Mouse (Mus musculus) brain, embryonic 14.5 days (tissue): ENCODE measurements around the gene Dppa5a. TPM values are rescaled to one million over a fixed set of nuclear protein-coding genes. Genes with fewer than 3 reads are reported as not detected.
"Not testable (repeated sequence)": the region's sequence is repeated elsewhere in the genome, so short reads cannot be mapped to it uniquely, and the experiment has no call there.

Experiments used
- DNase-seq: peaks from one replicate; pipeline ENCODE4 v3.0.0-alpha.2; 2011; ENCODE audit warnings: low read depth
- CTCF ChIP-seq: fragments of 200-500 bp; IDR thresholded peaks from 2 replicates; pipeline ENCODE4 v1.5.1; 2012; ENCODE audit warnings: inconsistent platforms, mild to moderate bottlenecking, moderate library complexity, borderline replicate concordance; ENCODE audit not compliant: insufficient read depth, insufficient read length; ENCODE audit errors: extremely low read depth
- POLR2A ChIP-seq: fragments of 200-500 bp; IDR thresholded peaks from 2 replicates; pipeline ENCODE4 v1.6.1; 2012; ENCODE audit warnings: mild to moderate bottlenecking, inconsistent platforms, borderline replicate concordance; ENCODE audit not compliant: poor library complexity, insufficient read depth, insufficient read length, severe bottlenecking; ENCODE audit errors: extremely low read depth
- polyA plus RNA-seq: library from polyadenylated mRNA; depleted of rRNA; stranded (reverse); fragments of >200 nt; gene quantifications from 2 replicates; pipeline ENCODE4 v1.2.3, GENCODE M21; 2012; rRNA removed

The Dppa5a gene
- 4.1 and 4.5 TPM in 2 replicates for polyA plus RNA-seq

- DNase-seq, result not testable (repeated sequence)
Observed at GRCm38 (mm10) chr9:78367959-78368358, at the start of gene Dppa5a. TSS of gene Dppa5a (minus strand) at chr9:78368177.

GRCm38 (mm10) chr9:78401596-78401995 lies 33.6 kb upstream of the Dppa5a start:
- DNase-seq, result no peak
- TF ChIP-seq POLR2A, result no peak
- no peak for TF ChIP-seq CTCF

GRCm38 (mm10) chr9:78400570-78400969 lies 32.6 kb upstream of the Dppa5a start:
- TF ChIP-seq POLR2A (no peak), CTCF (no peak)
- DNase-seq, result no peak

- no peak for TF ChIP-seq CTCF
- TF ChIP-seq POLR2A, result no peak
- DNase-seq, result no peak
Observed at GRCm38 (mm10) chr9:78396517-78396916, 28.5 kb upstream of the Dppa5a start.

- DNase-seq, result peak; percentile 92
- TF ChIP-seq POLR2A (no peak), CTCF (no peak)
Observed at GRCm38 (mm10) chr9:78395630-78396351, 27.8 kb upstream of the Dppa5a start, which contains the start of gene Ddx43. TSS of gene Ddx43 (plus strand) at chr9:78395777.

- DNase-seq, result no peak
- TF ChIP-seq CTCF, result no peak
- TF ChIP-seq POLR2A, result no peak
Observed at GRCm38 (mm10) chr9:78395244-78395629, 27.3 kb upstream of the Dppa5a start.

- no peak for TF ChIP-seq CTCF
- TF ChIP-seq POLR2A, result no peak
- no peak for DNase-seq
Observed at GRCm38 (mm10) chr9:78394602-78395001, 26.6 kb upstream of the Dppa5a start.

GRCm38 (mm10) chr9:78393741-78394140 lies 25.8 kb upstream of the Dppa5a start:
- no peak for TF ChIP-seq CTCF
- TF ChIP-seq POLR2A, result no peak
- DNase-seq, result no peak

- DNase-seq, result no peak
- no peak for TF ChIP-seq POLR2A
- no peak for TF ChIP-seq CTCF
Observed at GRCm38 (mm10) chr9:78389981-78390380, 22.0 kb upstream of the Dppa5a start.

- DNase-seq, result no peak
- TF ChIP-seq POLR2A, result no peak
- TF ChIP-seq CTCF, result no peak
Observed at GRCm38 (mm10) chr9:78386947-78387346, 19.0 kb upstream of the Dppa5a start.

- DNase-seq, result peak; percentile 40
- TF ChIP-seq CTCF (peak; percentile 46; the same call in 1 of the 2 replicates), POLR2A (no peak)
Observed at GRCm38 (mm10) chr9:78385893-78386292, 17.9 kb upstream of the Dppa5a start.

- TF ChIP-seq POLR2A (no peak), CTCF (peak; percentile 34; the same call in 1 of the 2 replicates)
- DNase-seq, result peak; percentile 92
Observed at GRCm38 (mm10) chr9:78378113-78378785, 10.3 kb upstream of the Dppa5a start, which contains the start of gene Ooep. TSS of gene Ooep (minus strand) at chr9:78378725.
